Mouse (Mus musculus) limb, embryonic 12.5 days (tissue): ENCODE results near the gene Pmf1. TPM values are rescaled to one million over a fixed set of nuclear protein-coding genes. Genes with fewer than 3 reads are reported as not detected.
"Not testable (repeated sequence)": the region's sequence is repeated elsewhere in the genome, so short reads cannot be mapped to it uniquely, and the experiment has no call there.

Experiments used
- ATAC-seq: fragments of 200-750 bp; cut with Nextera tagmentation; 2 replicates; pipeline ENCODE4 v1.8.0; 2017; ENCODE audit warnings: low read depth, moderate TSS enrichment; ENCODE audit not compliant: insufficient number of reproducible peaks, insufficient read depth, low FRiP score, low TSS enrichment
- H3K27ac ChIP-seq: fragments of 300-500 bp; sonication (generic); 2 replicates; pipeline ENCODE4 v1.5.1; 2016; ENCODE audit warnings: mild to moderate bottlenecking, moderate library complexity
- H3K27me3 ChIP-seq: fragments of 300-500 bp; sonication (generic); 2 replicates; pipeline ENCODE4 v1.6.1; 2016; ENCODE audit warnings: mild to moderate bottlenecking, moderate library complexity
- H3K36me3 ChIP-seq: fragments of 300-500 bp; sonication (generic); 2 replicates; pipeline ENCODE4 v1.6.1; 2016; ENCODE audit warnings: mild to moderate bottlenecking, moderate library complexity
- H3K4me1 ChIP-seq: fragments of 300-500 bp; sonication (generic); replicated peaks from 2 replicates; pipeline ENCODE4 v1.6.1; 2016
- H3K4me2 ChIP-seq: fragments of 300-500 bp; sonication (generic); 2 replicates; pipeline ENCODE4 v1.6.1; 2016; ENCODE audit warnings: mild to moderate bottlenecking, moderate library complexity
- H3K4me3 ChIP-seq: fragments of 300-500 bp; sonication (generic); replicated peaks from 2 replicates; pipeline ENCODE4 v1.5.1; 2016; ENCODE audit warnings: mild to moderate bottlenecking
- H3K9ac ChIP-seq: fragments of 300-500 bp; sonication (generic); replicated peaks from 2 replicates; pipeline ENCODE4 v1.6.1; 2016; ENCODE audit warnings: mild to moderate bottlenecking, moderate library complexity
- H3K9me3 ChIP-seq: fragments of 300-500 bp; sonication (generic); 2 replicates; pipeline ENCODE4 v1.6.1; 2016; ENCODE audit warnings: mild to moderate bottlenecking, moderate library complexity
- WGBS: fragments of 180-500 bp; shearing (Covaris S2); methylation state at CpG from one replicate; pipeline ENCODE4 v1.1.7; 2016; 5-methylcytosine and 5-hydroxymethylcytosine counted together
- polyA plus RNA-seq: library from polyadenylated mRNA; unstranded; fragments of >200 nt; fragmentation: Nextera tagmentation; extraction: Ambion mirVana; gene quantifications from 2 replicates; pipeline ENCODE4 v1.2.1, GENCODE M21; 2016

Pmf1 gene
- polyA plus RNA-seq, 1 experiment from 2014 or later: 151 TPM

DNA sequence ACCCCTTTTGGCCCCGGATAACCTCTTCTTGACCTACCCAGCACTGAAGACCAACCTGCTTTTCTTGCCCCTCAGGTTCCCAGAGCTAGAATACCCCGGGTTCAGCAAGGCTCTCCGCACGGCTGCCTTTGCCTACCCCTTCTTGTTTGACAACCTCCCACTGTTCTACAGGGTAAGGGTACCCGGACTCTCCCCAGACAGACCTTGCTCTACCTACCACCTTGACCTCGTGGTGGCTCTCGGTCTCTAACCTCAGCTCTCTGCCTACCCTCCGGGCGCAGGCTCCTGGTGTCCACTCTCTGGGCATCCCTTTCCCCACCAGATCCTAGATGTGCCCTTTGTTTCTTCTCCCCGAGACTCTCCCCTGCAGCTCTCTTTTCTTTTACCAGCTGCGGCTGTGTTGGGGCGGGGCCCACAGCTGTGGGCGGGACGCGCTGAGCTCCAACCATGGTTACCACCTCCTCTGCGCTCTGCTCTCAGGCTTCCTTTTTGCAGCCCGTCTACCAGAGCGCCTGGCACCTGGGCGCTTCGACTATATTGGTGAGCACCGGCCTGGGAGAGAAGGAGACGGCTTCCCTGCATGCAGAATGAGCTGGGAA lies 43.2 kb downstream of the Pmf1 start:
- H3K36me3 ChIP-seq, H3K4me1 ChIP-seq, H3K27ac ChIP-seq, H3K9ac ChIP-seq: not testable (repeated sequence)
- Histone ChIP-seq H3K9me3 (peaks cover 10% of the 10 kb centered on the region), H3K4me2 (peak overlapping the region; percentile 54), H3K4me3 (peak overlapping the region; percentile 27), H3K27me3 (peaks cover 33% of the 10 kb centered on the region)
- 6% methylated on average over 21 of the region's 22 CpGs for WGBS
- peak; percentile 67; the same call in 1 of the 2 replicates for ATAC-seq

DNA sequence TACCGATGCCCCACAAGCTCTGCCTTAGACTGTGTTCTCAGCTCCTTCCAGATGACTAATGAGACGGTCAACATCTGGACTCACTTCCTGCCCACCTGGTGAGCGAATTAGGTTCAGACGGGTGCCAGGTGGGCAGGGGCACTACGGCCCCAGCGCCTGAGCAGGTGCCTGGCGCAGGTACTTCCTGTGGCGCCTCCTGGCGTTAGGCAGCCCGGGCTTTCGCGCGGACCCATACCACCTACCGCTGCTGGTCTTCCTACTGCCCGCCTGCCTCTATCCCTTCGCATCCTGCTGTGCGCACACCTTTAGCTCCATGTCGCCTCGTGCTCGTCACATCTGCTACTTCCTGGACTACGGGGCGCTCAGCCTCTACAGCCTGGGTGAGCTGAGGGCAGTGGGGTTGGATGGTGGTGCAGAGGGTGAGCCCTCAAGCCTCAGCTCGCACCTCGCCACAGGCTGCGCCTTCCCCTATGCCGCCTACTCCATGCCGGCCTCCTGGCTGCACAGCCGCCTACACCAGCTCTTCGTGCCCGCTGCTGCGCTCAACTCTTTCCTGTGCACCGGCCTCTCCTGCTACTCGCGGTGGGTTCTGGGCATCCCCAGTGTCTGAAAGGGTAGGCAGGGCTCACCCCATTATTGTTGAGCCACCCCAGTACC lies 44.3 kb downstream of the Pmf1 start:
- H3K4me1 ChIP-seq: peaks cover 8% of the 10 kb centered on the region; the same call in 1 of the 2 replicates
- peaks cover 10% of the 10 kb centered on the region for H3K9me3 ChIP-seq
- no peak overlapping the region for H3K27ac ChIP-seq
- no peak overlapping the region for H3K4me3 ChIP-seq
- 31% methylated on average over 34 of the region's 34 CpGs for WGBS
- peaks cover 19% of the 10 kb centered on the region for H3K36me3 ChIP-seq
- H3K9ac ChIP-seq: no peak overlapping the region
- peaks cover 33% of the 10 kb centered on the region for H3K27me3 ChIP-seq
- H3K4me2 ChIP-seq: no peak overlapping the region
- no peak for ATAC-seq

DNA sequence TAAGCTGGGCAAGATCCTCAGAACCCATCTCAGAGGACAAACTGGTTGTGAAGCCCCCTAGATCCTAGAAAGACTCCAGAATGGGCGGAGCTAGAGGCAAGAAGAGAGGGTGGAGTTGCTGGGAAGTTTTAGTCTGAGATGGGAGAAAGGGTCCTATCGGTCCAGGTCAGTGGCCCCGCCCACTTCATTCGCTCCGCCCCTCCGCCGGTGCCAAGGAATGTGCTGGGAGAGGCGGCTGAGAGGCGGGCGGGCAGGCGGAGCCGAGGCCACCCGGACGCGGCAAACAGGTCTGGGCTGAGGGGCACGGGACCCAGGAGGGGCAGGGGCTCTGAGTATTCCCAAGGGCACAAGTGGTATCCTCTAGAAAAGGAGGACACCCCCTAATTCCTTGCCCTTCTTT lies 45.8 kb downstream of the Pmf1 start, which contains the start of gene Paqr6:
Gene Paqr6, plus strand, starts transcription at position 248 of the 400 bp plus-strand sequence.
- Histone ChIP-seq H3K4me3 (no peak within 1 kb of the TSS), H3K9me3 (no peaks in the 10 kb centered on the region), H3K9ac (no peak within 1 kb of the TSS), H3K36me3 (peaks cover 34% of the 10 kb centered on the region), H3K4me2 (peak within 1 kb of the TSS; percentile 27), H3K27me3 (peaks cover 33% of the 10 kb centered on the region), H3K27ac (0 out of 2 replicates have a peak within 1 kb of the TSS, but pooled peaks have one; percentile 62), H3K4me1 (peaks cover 8% of the 10 kb centered on the region; the same call in 1 of the 2 replicates)
- ATAC-seq: no peak
- under 1% methylated on average over 16 of the region's 16 CpGs for WGBS

DNA sequence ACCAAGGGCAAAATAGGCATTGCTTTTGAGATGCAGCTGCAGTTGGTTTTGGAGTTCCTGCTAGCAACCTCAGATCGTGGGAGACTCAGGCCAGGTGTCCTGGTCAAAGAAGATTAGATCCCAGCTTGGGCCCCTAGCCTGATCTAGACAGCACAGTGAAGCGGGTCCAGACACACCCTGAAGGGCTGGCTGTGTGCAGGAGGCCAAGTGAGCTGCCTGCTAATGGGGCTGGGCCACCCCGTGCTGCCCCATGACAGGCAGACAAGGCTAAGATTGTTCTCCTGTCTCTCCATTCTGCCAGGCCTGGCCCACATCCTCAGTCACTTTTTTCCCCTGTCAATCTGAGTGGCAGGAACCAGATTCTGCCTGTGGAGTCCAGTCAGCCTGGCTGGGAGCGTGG lies 46.4 kb downstream of the Pmf1 start:
- peaks cover 40% of the 10 kb centered on the region for H3K36me3 ChIP-seq
- H3K4me2 ChIP-seq: no peak overlapping the region
- no peak for ATAC-seq
- H3K9me3 ChIP-seq: no peaks in the 10 kb centered on the region
- no peak overlapping the region for H3K4me3 ChIP-seq
- WGBS: 54% methylated on average over 4 of the region's 4 CpGs
- no peak overlapping the region for H3K9ac ChIP-seq
- H3K4me1 ChIP-seq: peaks cover 8% of the 10 kb centered on the region; the same call in 1 of the 2 replicates
- 0 out of 2 replicates have a peak overlapping the region, but pooled peaks have one; percentile 62 for H3K27ac ChIP-seq
- H3K27me3 ChIP-seq: peaks cover 33% of the 10 kb centered on the region

DNA sequence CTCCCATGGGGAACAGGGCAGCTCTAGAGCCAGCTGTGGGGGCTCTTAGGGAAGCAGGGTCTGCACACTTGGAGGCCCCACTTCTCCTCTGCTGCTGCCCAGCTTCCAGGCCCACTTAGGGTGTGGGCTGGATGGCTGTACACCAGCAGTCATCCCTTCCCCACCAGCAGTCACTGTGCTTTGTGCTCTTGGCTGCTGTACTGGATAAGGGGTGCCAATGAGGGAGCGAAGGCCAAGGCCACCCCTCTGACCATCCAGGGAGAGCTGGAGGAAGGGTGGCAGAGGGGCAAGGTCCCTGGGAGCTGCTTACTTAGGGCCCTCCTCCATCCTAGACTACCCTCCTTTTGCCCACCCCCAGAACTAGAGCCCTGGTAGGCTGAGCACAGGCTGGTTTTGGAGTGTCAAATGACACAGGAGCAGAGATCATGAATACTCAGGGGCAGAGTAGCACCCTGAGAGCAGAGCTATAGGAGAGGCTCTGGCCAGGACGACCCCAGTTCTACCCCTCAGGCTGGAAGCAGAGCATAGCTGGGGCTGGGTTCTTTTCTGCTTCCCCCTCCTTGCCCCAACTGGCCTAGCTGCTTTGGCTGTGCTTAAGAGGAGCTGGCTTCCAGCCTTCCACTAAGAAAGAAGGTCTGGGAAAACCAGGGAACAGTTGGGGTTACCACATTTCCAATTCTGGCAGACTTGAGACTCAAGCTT lies 48.4 kb downstream of the Pmf1 start:
- Histone ChIP-seq H3K36me3 (peaks cover 60% of the 10 kb centered on the region), H3K4me2 (no peak overlapping the region), H3K27ac (no peak overlapping the region), H3K4me1 (peaks cover 8% of the 10 kb centered on the region; the same call in 1 of the 2 replicates), H3K4me3 (no peak overlapping the region), H3K9me3 (no peaks in the 10 kb centered on the region), H3K27me3 (peaks cover 30% of the 10 kb centered on the region), H3K9ac (no peak overlapping the region)
- ATAC-seq: no peak
- 83% methylated on average over 2 of the region's 2 CpGs for WGBS

GRCm38 (mm10) chr3:88361096-88361495 lies 49.0 kb downstream of the Pmf1 start:
- Histone ChIP-seq H3K36me3 (peaks cover 67% of the 10 kb centered on the region), H3K9ac (no peak overlapping the region)
- 74% methylated on average over 6 of the region's 6 CpGs for WGBS

DNA sequence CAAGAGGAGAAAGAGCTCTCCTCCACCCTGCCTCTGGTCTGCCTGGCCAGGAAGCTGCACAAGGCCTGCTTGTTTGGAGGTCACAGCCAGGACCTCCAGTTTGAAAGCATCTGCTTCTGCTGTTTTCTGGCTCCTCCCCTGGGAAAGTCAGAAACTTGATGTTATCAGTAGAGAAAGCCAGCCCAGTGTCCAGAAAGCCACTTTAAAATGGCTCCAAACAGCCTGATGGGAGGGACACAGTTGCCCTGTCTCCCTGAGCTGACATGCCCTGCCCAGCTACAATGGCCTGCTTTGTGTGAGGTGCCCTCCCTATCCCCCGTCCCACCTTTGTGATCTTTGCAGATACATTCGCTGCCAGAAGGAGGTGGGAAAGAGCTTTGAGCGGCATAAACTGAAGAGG lies 50.1 kb downstream of the Pmf1 start:
- peaks cover 14% of the 10 kb centered on the region for H3K27me3 ChIP-seq
- H3K4me3 ChIP-seq: no peak overlapping the region
- H3K4me2 ChIP-seq: no peak overlapping the region
- no peak overlapping the region for H3K9ac ChIP-seq
- no peak for ATAC-seq
- peaks cover 5% of the 10 kb centered on the region; the same call in 1 of the 2 replicates for H3K4me1 ChIP-seq
- H3K27ac ChIP-seq: no peak overlapping the region
- no peaks in the 10 kb centered on the region for H3K9me3 ChIP-seq
- 88% methylated on average over 3 of the region's 3 CpGs for WGBS
- peaks cover 78% of the 10 kb centered on the region for H3K36me3 ChIP-seq

More at GRCm38 (mm10) chr3:88361096-88361495, 49.0 kb downstream of the Pmf1 start:
- H3K4me2 ChIP-seq: no peak overlapping the region
- no peaks in the 10 kb centered on the region for H3K9me3 ChIP-seq
- H3K4me3 ChIP-seq: no peak overlapping the region
- no peak overlapping the region for H3K27ac ChIP-seq
- H3K4me1 ChIP-seq: peaks cover 8% of the 10 kb centered on the region; the same call in 1 of the 2 replicates
- no peak for ATAC-seq
- peaks cover 25% of the 10 kb centered on the region for H3K27me3 ChIP-seq

DNA sequence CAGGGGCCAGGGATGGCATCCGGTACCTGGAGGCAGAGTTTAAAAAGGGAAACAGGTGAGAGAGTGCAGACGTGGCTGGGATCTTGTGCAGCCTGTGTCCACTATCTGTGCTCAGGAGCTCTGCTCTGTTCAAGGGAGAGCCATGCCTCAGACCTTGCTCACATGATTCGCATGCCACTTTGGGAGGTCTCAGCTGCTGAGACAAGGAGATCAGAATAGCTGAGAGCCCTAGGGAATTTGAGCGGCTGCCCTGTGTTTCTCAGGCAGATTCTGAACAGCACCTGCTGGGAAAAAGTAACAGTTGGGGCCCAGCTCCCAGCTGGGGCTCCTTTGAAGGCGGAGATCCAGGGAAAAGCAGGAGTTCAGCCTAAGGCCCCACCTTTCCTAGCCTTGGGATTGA lies 50.5 kb downstream of the Pmf1 start:
- Histone ChIP-seq H3K27me3 (peaks cover 10% of the 10 kb centered on the region), H3K9ac (no peak overlapping the region)

DNA sequence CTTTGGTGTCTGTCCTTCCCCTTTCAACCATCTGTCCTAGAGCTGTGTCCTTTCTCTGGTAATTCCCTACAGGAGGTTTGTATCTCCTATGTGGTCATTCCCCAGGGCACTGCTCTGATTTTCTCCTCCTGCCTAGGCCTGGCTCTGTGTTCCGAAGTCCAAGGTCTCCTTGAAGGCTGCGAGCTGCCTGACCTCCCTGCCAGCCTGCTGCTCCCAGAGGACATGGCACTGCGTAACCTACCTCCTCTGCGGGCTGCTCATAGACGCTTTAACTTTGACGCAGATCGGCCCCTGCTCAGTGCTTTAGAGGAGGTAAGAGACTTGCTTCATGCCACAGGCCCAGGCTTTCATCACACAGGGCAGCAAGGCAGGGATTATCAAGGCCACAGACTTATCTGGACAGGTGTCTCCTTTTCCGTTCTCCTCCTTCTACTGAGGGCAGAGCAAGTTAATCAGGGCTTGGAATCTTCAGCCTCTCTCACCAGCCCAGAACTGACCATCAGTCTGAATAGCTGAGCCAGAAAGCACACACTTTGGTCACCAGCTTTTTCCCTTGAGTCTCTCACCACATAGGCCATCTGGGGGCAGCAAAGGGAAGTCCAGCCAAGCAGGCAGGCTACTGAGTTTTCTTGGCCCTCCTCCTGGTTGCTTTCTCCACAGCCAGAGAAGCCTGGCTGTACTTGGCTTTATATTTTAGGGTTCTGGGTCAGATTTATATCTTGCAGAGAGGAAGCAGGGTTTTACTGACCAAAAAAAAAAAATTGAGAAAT lies 55.5 kb downstream of the Pmf1 start:
- Histone ChIP-seq H3K4me3 (no peak overlapping the region), H3K27me3 (no peaks in the 10 kb centered on the region), H3K36me3 (peaks cover 100% of the 10 kb centered on the region), H3K4me2 (no peak overlapping the region), H3K9ac (no peak overlapping the region), H3K9me3 (no peaks in the 10 kb centered on the region), H3K27ac (no peak overlapping the region), H3K4me1 (no peaks in the 10 kb centered on the region)
- ATAC-seq: no peak
- 96% methylated on average over 8 of the region's 8 CpGs for WGBS

More for the DNA sequence above, 50.5 kb downstream of the Pmf1 start:
- Histone ChIP-seq H3K4me3 (no peak overlapping the region), H3K4me1 (peaks cover 3% of the 10 kb centered on the region; the same call in 1 of the 2 replicates), H3K9me3 (no peaks in the 10 kb centered on the region), H3K27ac (no peak overlapping the region), H3K36me3 (peaks cover 82% of the 10 kb centered on the region), H3K4me2 (no peak overlapping the region)
- ATAC-seq: no peak
- 78% methylated on average over 5 of the region's 5 CpGs for WGBS

- ATAC-seq: no peak
- 95% methylated on average over 9 of the region's 9 CpGs for WGBS
- no peaks in the 10 kb centered on the region for H3K27me3 ChIP-seq
- H3K4me2 ChIP-seq: no peak overlapping the region
- no peaks in the 10 kb centered on the region for H3K4me1 ChIP-seq
- no peaks in the 10 kb centered on the region for H3K9me3 ChIP-seq
- H3K4me3 ChIP-seq: no peak overlapping the region
- no peak overlapping the region for H3K27ac ChIP-seq
- no peak overlapping the region for H3K9ac ChIP-seq
- H3K36me3 ChIP-seq: peaks cover 100% of the 10 kb centered on the region
Measured at GRCm38 (mm10) chr3:88352907-88353306, 57.2 kb downstream of the Pmf1 start.
